Mouse (Mus musculus) sigmoid colon, adult 10 weeks (tissue): Measurements from ENCODE around the gene Dnm1l. TPM values are rescaled to one million over a fixed set of nuclear protein-coding genes. Genes with fewer than 3 reads are reported as not detected.

Experiments used
- polyA plus RNA-seq: library from polyadenylated mRNA; stranded (reverse); fragments of 350-450 nt; fragmentation: Illumina TruSeq; extraction: RNeasy Lipid Tissue Mini Kit (QIAGEN cat#74804); gene quantifications from one replicate; pipeline ENCODE4 v1.2.3, GENCODE M21; 2014; ENCODE audit warnings: low read depth, low replicate concordance

The Dnm1l gene
- polyA plus RNA-seq = 311 TPM

GRCm38 (mm10) chr16:16358481-16359100 lies at the start of gene Dnm1l:
Gene Dnm1l, minus strand, starts transcription at chr16:16358959.

DNA sequence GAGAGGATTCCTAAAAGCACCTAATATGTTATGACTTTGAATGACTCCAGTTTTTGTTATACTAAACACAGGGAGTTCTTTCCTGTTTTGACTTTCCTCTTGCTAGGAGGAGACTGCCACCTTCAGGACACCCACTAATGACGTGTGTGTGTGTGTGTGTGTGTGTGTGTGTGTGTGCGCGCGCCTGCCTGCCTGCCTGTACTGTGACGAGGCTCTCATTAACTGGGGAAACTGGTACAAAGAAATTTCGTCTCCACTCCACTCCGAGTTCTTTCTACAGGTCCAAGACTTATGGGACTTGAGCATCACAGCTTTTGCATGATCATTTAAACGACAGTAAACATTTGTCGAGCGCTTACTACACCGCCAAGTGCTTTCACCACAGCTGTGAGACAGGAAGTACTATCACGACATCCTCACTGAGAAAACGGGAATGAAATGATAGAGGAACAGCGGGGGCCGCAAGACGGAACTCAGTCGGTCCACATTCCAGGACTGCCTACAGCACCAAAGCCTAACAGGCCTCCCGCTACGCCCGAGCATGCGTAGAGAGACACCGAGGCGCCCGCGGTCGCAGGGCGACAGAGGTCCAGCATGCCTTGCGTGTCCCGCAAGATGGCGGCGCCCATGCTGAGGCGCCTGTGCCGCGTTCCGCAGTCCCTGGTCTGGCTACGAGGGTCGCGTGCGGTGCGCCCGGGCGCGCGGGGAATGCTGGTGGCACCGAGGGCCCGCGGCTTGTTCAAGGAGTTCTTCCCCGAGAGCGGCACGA lies 56.2 kb downstream of the Dnm1l start, which contains the start of gene Yars2:
Yars2 (plus strand) TSS at position 597 of the 769 bp plus-strand sequence.

Other genes starting within 250 kb of the Dnm1l start
- gene Pkp2, start 145.6 kb downstream of the Dnm1l start, polyA plus RNA-seq = 45.0 TPM
- 24.2 TPM for gene Yars2, start 56.0 kb downstream of the Dnm1l start, polyA plus RNA-seq
- 74.1 TPM for gene Fgd4, start 241.6 kb upstream of the Dnm1l start, polyA plus RNA-seq